In the genomic region with DNA sequence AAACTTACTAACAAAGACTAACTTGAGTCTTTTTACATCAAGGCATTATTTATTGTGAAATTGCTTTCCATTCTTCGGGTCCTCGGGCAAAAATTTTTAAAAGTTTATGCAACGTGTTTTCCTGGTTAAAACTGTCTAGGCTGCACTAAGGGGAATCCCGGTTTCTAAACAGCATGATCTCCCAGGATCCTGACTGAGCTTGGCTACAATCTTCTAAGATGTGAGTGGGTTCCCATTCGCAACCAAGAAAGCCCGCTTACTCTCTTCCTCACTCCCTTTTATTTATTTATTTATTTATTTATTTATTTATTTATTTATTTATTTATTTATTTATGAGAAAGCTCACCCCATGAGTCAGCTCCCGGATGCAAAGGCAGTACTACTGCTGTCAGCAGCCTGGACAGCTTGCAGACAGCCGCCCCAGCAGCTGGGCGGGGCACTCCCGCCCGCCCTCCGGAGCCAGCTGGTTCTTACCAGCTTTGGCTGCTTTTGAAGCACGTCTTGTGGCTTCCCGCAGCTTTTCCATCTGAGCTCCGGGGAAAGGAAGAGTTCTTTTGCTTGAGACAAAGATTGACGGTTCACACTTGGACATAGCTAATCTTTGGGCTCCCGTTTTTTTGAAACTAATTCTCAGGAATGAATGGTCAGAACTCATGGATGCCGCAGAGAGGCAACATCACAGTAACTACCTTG, we compare ENCODE assay signal across 8 mouse cellular contexts.
A peak's percentile ranks its signal among the peaks of the same experiment; 100 is the strongest.
DNase-seq lines count a peak whose midpoint lies in the region; ATAC-seq lines count a peak whose summit lies in the region.

No protein-coding gene starts in this region.

- no peak overlapping the region for H3K4me3 ChIP-seq in hindbrain, embryonic 14.5 days (replicated peaks; ENCODE audit: low read length)

- 25% methylated on average over 18 of the region's 18 CpGs for whole genome bisulfite sequencing in hindbrain, embryonic 14.5 days

- DNase-seq in ZHBTc4 (ENCODE audit: low read depth, low spot score) = peak; percentile 98
- peak; percentile 66 for DNase-seq in gastrocnemius, adult 18-20 months (ENCODE audit: low spot score)
- DNase-seq in hindbrain, embryonic 14.5 days (ENCODE audit: low spot score) = peak; percentile 78
- peak; percentile 58 for DNase-seq in left cerebral cortex, adult 11 months (ENCODE audit: low spot score)
- DNase-seq in lung, postnatal 10 days = peak; percentile 85
- DNase-seq in right cerebral cortex, adult 2 months (ENCODE audit: low spot score in 2 of 2) = peak; percentile 78 to 79
- peak; percentile 82 for DNase-seq in yolk sac, embryonic 10.5 days (ENCODE audit: low spot score)

- no peaks in the 10 kb centered on the region for H3K9me3 ChIP-seq in hindbrain, embryonic 14.5 days (ENCODE audit: control insufficient read depth, low read length)

- peak overlapping the region; percentile 38 for H3K4me2 ChIP-seq in hindbrain, embryonic 14.5 days (replicated peaks)

- H3K36me3 ChIP-seq in hindbrain, embryonic 14.5 days (replicated peaks; ENCODE audit: control insufficient read depth, insufficient read depth) = no peaks in the 10 kb centered on the region

- H3K9ac ChIP-seq in hindbrain, embryonic 14.5 days = no peak overlapping the region

- peak overlapping the region; percentile 50; the same call in 1 of the 2 replicates for H3K27ac ChIP-seq in hindbrain, embryonic 14.5 days

- H3K27me3 ChIP-seq in hindbrain, embryonic 14.5 days (ENCODE audit: control insufficient read depth, insufficient read depth, low read length) = no peaks in the 10 kb centered on the region

- ATAC-seq in common myeloid progenitor, adult 5-6 weeks (replicated peaks; ENCODE audit: low read depth, poor library complexity, severe bottlenecking) = peak; percentile 55; the same call in 1 of the 2 replicates
- ATAC-seq in hindbrain, embryonic 14.5 days (ENCODE audit: low FRiP score) = peak; percentile 89

- H3K4me1 ChIP-seq in hindbrain, embryonic 14.5 days (replicated peaks; ENCODE audit: control insufficient read depth, insufficient read depth, low read length) = peaks cover 17% of the 10 kb centered on the region
